Mouse (Mus musculus) spleen, adult 2 months (tissue): ENCODE results near the gene Prtn3.

Experiments
- CTCF ChIP-seq: fragments of 200-500 bp; IDR thresholded peaks from 2 replicates; pipeline ENCODE4 v1.5.1; 2011; ENCODE audit warnings: mild to moderate bottlenecking, inconsistent platforms; ENCODE audit not compliant: insufficient read depth, insufficient read length, insufficient replicate concordance; ENCODE audit errors: extremely low read depth
- POLR2A ChIP-seq: fragments of 200-500 bp; IDR thresholded peaks from 2 replicates; pipeline ENCODE4 v1.6.1; 2011; ENCODE audit warnings: low read depth, low read length, inconsistent platforms

DNA sequence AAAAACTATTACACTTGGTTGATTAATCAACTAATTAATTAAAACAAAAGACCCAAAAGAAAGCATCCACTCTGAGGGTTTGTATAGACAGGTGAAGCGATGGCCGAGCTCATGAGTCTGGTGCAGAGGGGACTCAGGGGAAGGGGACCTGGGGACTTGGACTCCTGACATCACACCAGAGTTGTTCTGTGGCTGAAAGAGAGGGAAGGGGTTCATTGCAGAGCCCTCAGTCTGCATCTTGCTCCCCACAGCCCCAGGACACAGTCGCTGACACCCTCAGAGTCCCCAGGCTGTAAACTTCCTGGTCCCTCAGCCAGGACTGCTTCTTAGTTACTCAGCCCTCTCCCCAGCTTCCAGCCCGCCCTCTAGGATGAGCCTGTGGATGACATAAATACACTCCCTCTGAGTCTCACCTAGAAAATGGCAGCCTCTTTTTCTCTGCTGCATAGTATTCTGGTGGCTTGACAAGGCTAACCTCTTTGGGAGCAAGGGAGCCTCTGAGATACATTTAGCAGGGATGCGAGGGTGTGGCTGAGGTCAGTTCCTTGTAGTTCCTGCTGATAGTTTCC, 43.3 kb downstream of the Prtn3 start:
- TF ChIP-seq CTCF (no peak), POLR2A (no peak)
